Mouse (Mus musculus): ENCODE data around the gene Tgm4.

GRCm38 (mm10) chr9:123031496-123032246, 2.9 kb upstream of the Tgm4 start:
- TF ChIP-seq CTCF (conservative IDR thresholded peaks at IDR 0.05; ENCODE audit: insufficient read depth, insufficient read length, low read depth, low read length) (no peak), POLR2A (IDR thresholded peaks at IDR 0.05; ENCODE audit: low read depth, low read length) (no peak)

Data from kidney, adult 2 months (tissue).